In genomic region chr5:139107815-139108214, GRCm38 (mm10) we compare ENCODE assay signal across 10 mouse cellular contexts. TPM values are rescaled to one million over a fixed set of nuclear protein-coding genes. Genes with fewer than 3 reads are reported as not detected.
DNase-seq lines count a peak whose midpoint lies in the region; ATAC-seq and TF ChIP-seq lines count a peak whose summit lies in the region.
"Had no signal": no experiment of that assay in that cellular context is flagged by ENCODE, and none has a peak within 500 bp of the region (broad histone marks: within the 10 kb centered on the region; RNA-seq: fewer than 3 reads in every experiment).

No protein-coding gene starts in this region.

- peak; percentile 69 for TF ChIP-seq CTCF in hindbrain, postnatal 0 days (IDR thresholded peaks at IDR 0.05; ENCODE audit: low read depth)
- peak; percentile 64; the same call in 1 of the 2 replicates for TF ChIP-seq CTCF in embryonic fibroblast, embryonic 13.5 days (IDR thresholded peaks at IDR 0.05; ENCODE audit: borderline replicate concordance, insufficient read depth, low read length)

- H3K4me1 ChIP-seq in hindbrain, postnatal 0 days (ENCODE audit: insufficient read depth, low read length): 0 out of 2 replicates have a peak, but pooled peaks cover 2% of the 10 kb centered on the region
- H3K4me1 ChIP-seq in hindbrain, embryonic 12.5 days: no peaks in the 10 kb centered on the region
- no peaks in the 10 kb centered on the region for H3K4me1 ChIP-seq in embryonic fibroblast, embryonic 13.5 days (ENCODE audit: control insufficient read depth, insufficient read depth, low read length)
- H3K4me1 ChIP-seq: heart, embryonic 15.5 days; lung, embryonic 15.5 days had no signal

- H3K27ac ChIP-seq in hindbrain, postnatal 0 days: no peak overlapping the region
- H3K27ac ChIP-seq in hindbrain, embryonic 12.5 days: no peak overlapping the region
- H3K27ac ChIP-seq in embryonic fibroblast, embryonic 13.5 days (ENCODE audit: insufficient read depth, low read length): no peak overlapping the region
- H3K27ac ChIP-seq: heart, embryonic 15.5 days; lung, embryonic 15.5 days had no signal

- H3K4me3 ChIP-seq in hindbrain, postnatal 0 days (ENCODE audit: low read length): no peak overlapping the region
- H3K4me3 ChIP-seq in hindbrain, embryonic 12.5 days: no peak overlapping the region
- no peak overlapping the region for H3K4me3 ChIP-seq in embryonic fibroblast, embryonic 13.5 days (ENCODE audit: insufficient read depth, low read length)
- H3K4me3 ChIP-seq: erythroblast, embryonic 14.5 days; heart, embryonic 15.5 days; lung, embryonic 15.5 days had no signal

- 67% methylated on average over 9 of the region's 9 CpGs for WGBS in hindbrain, postnatal 0 days
- WGBS in hindbrain, embryonic 12.5 days: 82% methylated on average over 9 of the region's 9 CpGs

- H3K9me3 ChIP-seq in hindbrain, postnatal 0 days (ENCODE audit: low read length): no peaks in the 10 kb centered on the region
- no peaks in the 10 kb centered on the region for H3K9me3 ChIP-seq in hindbrain, embryonic 12.5 days (replicated peaks)
- H3K9me3 ChIP-seq: heart, embryonic 15.5 days; lung, embryonic 15.5 days had no signal

- no peak for ATAC-seq in hindbrain, postnatal 0 days
- ATAC-seq in hindbrain, embryonic 12.5 days (ENCODE audit: low FRiP score): no peak

- no peak for TF ChIP-seq POLR2A in embryonic fibroblast, embryonic 13.5 days (IDR thresholded peaks at IDR 0.05; ENCODE audit: low read depth, low read length)

- no peak overlapping the region for H3K9ac ChIP-seq in hindbrain, postnatal 0 days (replicated peaks; ENCODE audit: low read length)
- no peak overlapping the region for H3K9ac ChIP-seq in hindbrain, embryonic 12.5 days
- H3K9ac ChIP-seq: heart, embryonic 15.5 days; lung, embryonic 15.5 days had no signal

- H3K27me3 ChIP-seq in hindbrain, postnatal 0 days (ENCODE audit: insufficient read depth, low read length): no peaks in the 10 kb centered on the region
- H3K27me3 ChIP-seq in hindbrain, embryonic 12.5 days: no peaks in the 10 kb centered on the region
- H3K27me3 ChIP-seq: heart, embryonic 15.5 days; lung, embryonic 15.5 days had no signal

- peaks cover 3% of the 10 kb centered on the region; the same call in 1 of the 2 replicates for H3K36me3 ChIP-seq in hindbrain, postnatal 0 days (ENCODE audit: insufficient read depth, low read length)
- peaks cover 16% of the 10 kb centered on the region for H3K36me3 ChIP-seq in hindbrain, embryonic 12.5 days
- H3K36me3 ChIP-seq: heart, embryonic 15.5 days; lung, embryonic 15.5 days had no signal

- DNase-seq in hindbrain, postnatal 0 days (ENCODE audit: low spot score): peak; percentile 53
- peak; percentile 40 for DNase-seq in right cerebral cortex, postnatal 14 days
- no peak for DNase-seq in right cerebral cortex, postnatal 25 days
- DNase-seq in thymus, postnatal 4 days: peak; percentile 35
- no peak for DNase-seq in B cell, adult 2 months

- no peak overlapping the region for H3K4me2 ChIP-seq in hindbrain, postnatal 0 days (ENCODE audit: low read depth, low read length)
- no peak overlapping the region for H3K4me2 ChIP-seq in hindbrain, embryonic 12.5 days (replicated peaks)
- H3K4me2 ChIP-seq: heart, embryonic 15.5 days; lung, embryonic 15.5 days had no signal

RNA-seq across cellular contexts. Expression of gene Prkar1b, which starts 42.0 kb away (rescaled TPM):
- 264 and 274 TPM in 2 replicates for total RNA-seq in hindbrain, postnatal 0 days (2014; rRNA removed)
- polyA plus RNA-seq in hindbrain, postnatal 0 days (2015; fragmentation: Nextera tagmentation; extraction: Ambion mirVana): 297 and 322 TPM in 2 replicates
- 70.1 and 72.6 TPM in 2 replicates for polyA plus RNA-seq in hindbrain, embryonic 12.5 days (2016; fragmentation: Nextera tagmentation; extraction: Ambion mirVana)
- 20.4 and 31.4 TPM in 2 replicates for polyA plus RNA-seq in embryonic fibroblast, embryonic 13.5 days (2011; ENCODE audit: insufficient read length, low read depth, missing spikeins)

RNA-seq across cellular contexts. Expression of gene Dnaaf5, which starts 42.2 kb away (rescaled TPM):
- 12.8 and 16.3 TPM in 2 replicates for total RNA-seq in hindbrain, postnatal 0 days (2014; rRNA removed)
- 1.8 and 2.2 TPM in 2 replicates for polyA plus RNA-seq in hindbrain, postnatal 0 days (2015; fragmentation: Nextera tagmentation; extraction: Ambion mirVana)
- 6.5 and 8.0 TPM in 2 replicates for polyA plus RNA-seq in hindbrain, embryonic 12.5 days (2016; fragmentation: Nextera tagmentation; extraction: Ambion mirVana)
- polyA plus RNA-seq in embryonic fibroblast, embryonic 13.5 days (2011; ENCODE audit: insufficient read length, low read depth, missing spikeins): 8.5 and 10.2 TPM in 2 replicates

Comparison
In these comparisons a context has a peak if more than half of its experiments do, and no peak if none do; other contexts are left out.
1. DNase-seq: peak in hindbrain, postnatal 0 days (single experiment), right cerebral cortex, postnatal 14 days (single experiment) and thymus, postnatal 4 days (single experiment); none in right cerebral cortex, postnatal 25 days (single experiment) and B cell, adult 2 months (0 of 2).